Mouse (Mus musculus): ENCODE results near the gene Cdadc1.
"Not testable (repeated sequence)": the region's sequence is repeated elsewhere in the genome, so short reads cannot be mapped to it uniquely, and the experiment has no call there.

Gene Cdadc1

DNA sequence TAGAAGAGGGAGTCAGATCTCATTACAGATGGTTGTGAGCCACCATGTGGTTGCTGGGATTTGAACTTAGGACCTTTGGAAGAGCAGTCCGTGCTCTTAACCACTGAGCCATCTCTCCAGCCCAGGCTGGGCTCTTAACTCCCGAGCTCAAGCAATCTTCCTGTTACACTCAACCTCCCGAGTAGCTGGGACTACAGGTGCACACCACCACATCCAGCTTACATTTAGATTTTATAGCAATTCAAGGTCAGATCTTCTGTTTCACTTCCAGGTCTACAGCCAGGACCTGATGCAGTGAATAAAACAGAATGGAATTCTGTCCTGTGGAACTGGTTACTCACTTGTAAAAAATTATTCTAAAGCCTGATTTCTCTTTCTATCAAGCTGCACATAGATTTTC, 16.4 kb upstream of the Cdadc1 start:
- DNase-seq (ENCODE audit: inconsistent age in 2 of 2, low spot score in 1 of 2), result not testable (repeated sequence)

DNA sequence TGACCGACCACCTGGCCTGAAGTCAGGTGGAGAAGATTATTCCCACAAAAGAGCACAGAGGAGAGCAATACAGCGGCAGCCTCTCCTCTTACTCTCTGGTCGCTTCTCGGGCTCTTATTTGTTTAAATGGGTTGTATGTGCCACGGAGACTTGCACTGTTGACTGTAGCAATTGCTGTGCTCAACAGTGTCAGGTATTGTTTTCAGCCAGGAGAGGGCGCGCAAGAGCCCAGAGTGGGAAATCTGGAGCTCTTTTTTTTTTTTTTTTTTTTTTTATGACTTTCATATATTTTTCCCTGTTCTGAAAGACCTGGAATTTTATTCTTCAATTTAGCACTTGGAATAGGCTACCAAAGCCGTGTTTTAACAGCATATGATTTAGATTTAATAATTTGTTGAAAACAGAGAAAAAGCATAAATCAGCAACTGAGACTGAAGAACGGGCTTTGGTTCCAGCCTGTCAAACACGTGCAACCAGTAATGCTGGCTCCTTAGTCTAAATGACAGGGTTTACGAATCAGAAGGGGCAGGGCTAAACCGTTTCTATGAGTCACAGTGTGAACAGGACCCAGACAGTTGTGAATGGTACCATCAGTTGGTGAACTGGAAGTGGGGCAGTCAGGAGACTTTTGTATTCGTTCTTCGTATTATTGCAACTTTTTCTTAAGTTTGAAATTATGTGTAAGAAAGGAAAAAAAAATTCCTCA, 15.3 kb upstream of the Cdadc1 start:
- peak; percentile 50 to 86 for DNase-seq (ENCODE audit: inconsistent age in 2 of 2, low spot score in 1 of 2)

DNA sequence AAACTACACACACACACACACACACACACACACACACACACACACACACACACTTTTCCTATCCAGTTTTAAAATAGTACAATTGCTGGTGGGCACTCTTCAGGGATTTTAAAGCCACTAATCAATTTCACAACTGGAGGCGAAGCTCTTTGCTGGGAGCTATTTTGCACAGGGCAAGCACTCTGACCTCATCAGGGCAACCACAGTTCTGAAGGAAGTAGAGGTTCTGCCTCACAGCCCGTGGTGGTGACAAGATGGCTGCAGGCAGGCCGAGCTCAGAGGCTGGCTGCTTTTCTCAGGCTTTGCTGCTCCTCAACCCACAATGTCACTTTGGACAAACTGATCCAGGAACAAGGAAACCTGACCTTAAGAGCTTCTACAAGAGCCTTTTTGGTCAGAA, 9.3 kb upstream of the Cdadc1 start:
- no peak for DNase-seq (ENCODE audit: inconsistent age in 2 of 2, low spot score in 1 of 2)

DNA sequence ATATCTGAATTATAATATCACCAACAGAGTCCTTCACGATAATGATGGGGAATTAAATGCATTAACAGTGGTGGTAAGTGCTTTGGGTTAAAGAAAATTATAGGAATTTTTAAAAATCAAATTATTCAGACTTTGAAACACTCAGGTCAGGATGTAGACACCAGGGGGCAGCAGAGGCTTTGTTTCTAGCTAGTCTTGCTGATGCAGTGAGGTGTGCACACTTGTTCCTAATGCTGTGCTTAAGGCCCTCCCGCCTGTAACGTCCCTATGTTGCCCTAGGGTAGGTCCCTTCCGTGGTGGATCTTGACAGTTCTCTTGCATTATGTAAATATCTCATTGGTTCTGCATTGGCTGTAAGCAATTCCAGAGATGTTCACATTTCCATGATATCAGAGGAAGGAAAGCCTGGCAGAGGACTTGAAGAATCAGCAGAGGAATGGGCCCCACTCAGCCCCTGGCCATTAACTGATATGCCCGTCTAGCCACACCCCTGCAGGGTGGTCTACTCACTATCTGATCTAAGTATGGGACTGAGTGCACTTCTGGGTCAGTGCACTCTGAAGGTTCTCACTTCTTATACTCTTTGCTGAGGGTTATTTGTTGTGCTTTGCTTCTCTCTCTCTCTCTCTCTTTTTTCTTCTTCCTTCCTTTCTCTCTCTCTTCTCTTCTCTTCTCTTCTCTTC, 8.1 kb upstream of the Cdadc1 start:
- DNase-seq (ENCODE audit: inconsistent age in 2 of 2, low spot score in 1 of 2), result peak; percentile 47 to 88

DNA sequence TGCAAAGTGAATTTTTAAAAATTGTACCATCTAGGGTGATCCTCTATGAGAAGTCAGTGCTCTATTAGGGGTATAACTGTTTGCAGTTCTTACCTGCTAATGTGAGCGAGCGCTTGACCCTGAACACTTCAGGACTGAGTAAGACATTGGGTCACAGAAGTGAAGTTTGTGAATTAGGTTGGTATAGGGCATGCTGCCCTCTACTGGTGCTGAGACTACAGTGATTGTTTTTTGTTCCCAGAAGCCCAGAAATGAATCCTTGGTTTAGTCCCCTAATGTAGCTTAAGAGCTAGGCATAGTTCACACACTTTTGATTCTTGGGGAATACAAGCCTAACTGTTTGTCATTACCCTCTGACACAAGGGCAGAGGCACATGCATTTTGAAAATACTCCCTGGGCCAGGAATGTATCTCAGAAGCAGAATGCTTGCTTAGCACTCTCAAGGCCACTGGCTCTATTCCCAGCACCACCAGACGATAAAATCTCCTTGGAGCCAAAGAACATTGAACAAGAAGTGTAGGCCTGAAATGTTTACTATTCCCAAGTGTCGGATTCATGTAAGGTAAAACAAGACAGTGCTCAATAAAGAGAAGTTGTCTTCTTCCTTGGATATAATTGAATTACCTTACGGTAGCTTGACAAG, 6.4 kb upstream of the Cdadc1 start:
- DNase-seq (ENCODE audit: inconsistent age in 2 of 2, low spot score in 1 of 2), result peak; percentile 27 to 78

DNA sequence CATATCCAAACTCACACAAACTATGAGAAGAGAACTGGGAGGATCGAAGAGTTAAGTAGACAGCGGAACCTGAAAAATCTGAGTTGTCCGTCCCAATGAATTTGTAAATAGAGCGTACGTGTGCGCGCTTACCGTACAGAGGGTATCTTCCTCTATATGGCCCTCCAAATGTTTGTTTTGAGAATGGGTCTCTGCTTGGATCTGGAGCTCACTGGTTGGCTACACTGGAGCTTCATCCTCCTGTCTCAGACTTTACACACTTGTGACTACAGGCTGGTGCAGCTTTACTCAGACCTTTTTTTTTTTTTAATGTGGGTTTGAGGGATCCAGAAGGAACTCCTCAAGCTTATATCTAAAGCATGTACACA, 485 bp upstream of the Cdadc1 start:
- no peak for DNase-seq (ENCODE audit: inconsistent age in 2 of 2, low spot score in 1 of 2)

DNA sequence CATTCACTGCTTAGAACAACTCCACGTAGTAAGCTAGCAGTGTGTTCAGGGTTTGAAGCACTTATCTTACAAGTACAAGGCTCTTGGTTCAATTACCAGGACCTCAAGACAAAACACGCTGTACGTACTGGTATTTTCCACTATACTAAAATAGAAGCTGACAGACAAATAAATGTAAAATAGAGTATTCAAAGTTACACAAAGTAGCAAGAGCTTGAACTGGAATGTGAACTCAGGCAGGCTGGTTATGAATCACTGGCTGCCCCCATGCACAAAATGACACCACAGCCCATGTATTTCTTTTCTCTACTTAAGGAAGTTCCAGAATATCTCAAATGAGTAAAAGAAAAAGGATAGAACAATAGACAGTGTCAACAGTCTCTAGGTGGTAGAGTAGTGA, 2.8 kb downstream of the Cdadc1 start:
- no peak for DNase-seq (ENCODE audit: inconsistent age in 2 of 2, low spot score in 1 of 2)

DNA sequence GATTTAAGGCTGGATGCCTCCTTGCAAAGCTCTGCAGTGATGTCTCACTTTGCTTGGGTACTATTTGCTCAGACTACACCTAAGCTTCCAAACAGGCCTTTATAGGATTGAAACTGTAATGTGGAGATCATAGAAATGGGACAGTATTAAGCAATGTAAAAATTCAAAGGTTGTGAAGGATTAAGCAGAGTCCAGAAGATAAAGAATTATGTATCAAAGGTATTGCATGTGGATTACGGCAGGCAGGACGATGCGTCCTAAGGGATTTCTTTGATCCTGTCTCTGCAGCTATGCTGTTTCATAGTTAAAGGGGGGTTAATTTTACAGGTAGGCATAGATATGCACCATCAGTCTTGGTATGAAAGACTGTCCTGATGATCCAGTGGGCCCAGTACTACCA, 5.2 kb downstream of the Cdadc1 start:
- no peak for DNase-seq (ENCODE audit: inconsistent age in 2 of 2, low spot score in 1 of 2)

DNA sequence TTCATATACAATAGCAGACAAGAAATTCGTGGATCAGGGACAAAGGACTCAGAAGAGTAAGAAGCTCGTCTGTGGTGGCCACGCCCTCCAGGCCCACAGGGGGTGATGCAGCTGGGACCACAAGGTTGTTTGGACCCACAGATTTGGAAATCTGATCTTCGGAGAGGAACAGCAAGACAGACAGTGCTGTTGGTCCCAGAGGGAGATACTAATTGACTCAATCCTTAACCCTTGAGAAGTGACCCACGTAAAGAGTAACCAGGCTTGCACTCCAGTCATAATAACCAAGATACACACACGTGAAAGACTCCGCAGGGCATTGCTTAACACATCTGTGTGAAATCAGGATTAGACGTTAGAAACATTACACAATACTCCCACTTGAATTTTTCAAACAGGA, 5.9 kb downstream of the Cdadc1 start:
- DNase-seq (ENCODE audit: inconsistent age in 2 of 2, low spot score in 1 of 2), result no peak

DNA sequence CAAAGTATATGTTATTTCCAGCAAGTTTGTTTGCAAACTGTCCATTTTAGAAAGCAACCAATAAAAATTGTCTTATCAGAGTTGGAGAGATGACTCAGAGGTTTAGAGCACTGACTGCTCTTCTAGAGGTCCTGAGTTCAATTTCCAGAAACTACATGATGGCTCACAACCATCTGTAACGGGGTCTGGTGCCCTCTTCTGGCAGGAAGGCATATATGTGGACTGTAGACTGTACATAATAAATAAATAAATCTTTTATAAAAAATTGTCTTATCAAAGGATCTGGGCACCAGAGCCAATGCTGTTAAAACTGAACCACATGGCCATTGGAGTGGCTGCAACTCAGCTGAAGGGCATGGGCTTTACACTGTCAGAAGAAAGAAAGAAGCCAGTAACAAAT, 7.1 kb downstream of the Cdadc1 start:
- peak; percentile 28 to 63 for DNase-seq (ENCODE audit: inconsistent age in 2 of 2, low spot score in 1 of 2)

DNA sequence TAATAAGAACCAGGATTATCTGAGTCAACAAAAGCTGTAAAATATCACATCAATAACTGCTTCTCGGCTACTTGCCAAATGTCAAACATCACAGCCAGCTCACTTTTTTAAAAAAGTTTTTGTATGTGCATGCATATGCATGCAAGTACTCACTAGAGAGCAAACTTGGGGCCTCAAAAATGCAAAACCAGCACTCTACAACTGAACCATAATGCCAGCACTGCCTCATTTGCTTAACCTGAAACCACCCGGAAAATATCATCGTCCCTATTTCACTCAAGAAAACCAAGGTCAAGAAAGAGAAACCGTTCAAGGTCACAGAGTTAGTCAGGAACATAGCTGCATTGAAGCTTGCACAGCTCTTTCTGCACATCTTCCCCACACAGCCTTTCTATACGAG, 21.4 kb downstream of the Cdadc1 start:
- DNase-seq (ENCODE audit: inconsistent age in 2 of 2, low spot score in 1 of 2), result peak in 1 of 2 experiments; percentile 40

DNA sequence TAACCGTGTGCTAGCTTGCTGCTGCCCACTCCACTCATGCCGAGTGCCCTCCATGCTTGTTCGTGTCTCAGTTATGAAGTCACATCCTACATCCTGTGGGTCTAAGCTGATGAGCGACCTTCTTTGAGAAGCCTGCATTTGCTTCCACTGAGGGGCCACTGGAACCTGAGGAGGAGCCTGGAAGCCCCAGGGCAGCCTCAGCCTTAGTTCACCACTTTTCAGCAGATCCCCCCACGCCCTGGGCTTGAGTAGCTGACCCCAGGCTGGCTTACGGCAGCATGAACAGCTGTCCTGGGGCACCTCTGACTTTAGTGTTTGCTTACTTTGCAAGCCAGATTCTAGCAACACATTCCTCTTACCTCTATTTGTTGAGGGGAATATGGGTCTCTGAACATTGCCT, 31.0 kb downstream of the Cdadc1 start:
- DNase-seq (ENCODE audit: inconsistent age in 2 of 2, low spot score in 1 of 2), result no peak

DNA sequence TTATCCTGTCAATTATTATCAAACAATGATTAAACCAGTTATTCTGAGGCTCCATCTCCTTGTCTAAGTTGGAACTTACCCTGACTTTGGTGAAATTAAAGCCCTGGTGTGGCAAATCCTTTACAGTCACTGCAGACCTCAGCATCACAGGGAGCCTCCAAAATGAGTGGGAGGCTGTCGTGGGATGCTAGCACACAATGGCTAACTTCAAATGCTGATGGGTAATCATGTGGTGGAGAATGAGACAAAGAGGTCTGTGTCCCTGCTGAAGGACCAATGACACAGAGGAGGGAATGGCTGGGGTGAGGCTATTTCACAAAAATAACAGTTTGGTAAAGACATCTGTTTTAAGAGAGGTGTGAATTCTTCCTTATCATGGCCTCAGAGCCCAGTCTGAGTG, 39.9 kb downstream of the Cdadc1 start:
- no peak for DNase-seq (ENCODE audit: inconsistent age in 2 of 2, low spot score in 1 of 2)

DNA sequence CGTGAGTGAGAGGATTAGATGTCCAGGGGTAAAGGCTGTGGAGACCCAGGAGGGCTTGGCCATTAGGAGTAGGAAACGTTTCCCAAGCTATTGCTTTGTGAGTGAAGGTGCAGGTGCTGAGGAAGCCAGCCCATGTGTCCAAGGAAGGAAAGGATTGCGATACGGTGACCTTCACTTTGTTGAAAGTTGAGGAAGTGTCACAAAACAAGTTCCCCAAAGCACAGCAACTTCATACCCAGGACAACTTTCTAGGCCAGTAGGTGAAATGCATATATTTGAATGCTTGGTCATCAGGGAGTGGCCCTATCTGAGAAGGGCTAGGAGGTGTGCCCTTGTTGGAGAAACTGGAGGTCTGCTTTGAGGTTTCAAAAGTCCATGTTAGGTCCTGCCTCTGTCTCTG, 40.7 kb downstream of the Cdadc1 start:
- no peak for DNase-seq (ENCODE audit: inconsistent age in 2 of 2, low spot score in 1 of 2)

DNA sequence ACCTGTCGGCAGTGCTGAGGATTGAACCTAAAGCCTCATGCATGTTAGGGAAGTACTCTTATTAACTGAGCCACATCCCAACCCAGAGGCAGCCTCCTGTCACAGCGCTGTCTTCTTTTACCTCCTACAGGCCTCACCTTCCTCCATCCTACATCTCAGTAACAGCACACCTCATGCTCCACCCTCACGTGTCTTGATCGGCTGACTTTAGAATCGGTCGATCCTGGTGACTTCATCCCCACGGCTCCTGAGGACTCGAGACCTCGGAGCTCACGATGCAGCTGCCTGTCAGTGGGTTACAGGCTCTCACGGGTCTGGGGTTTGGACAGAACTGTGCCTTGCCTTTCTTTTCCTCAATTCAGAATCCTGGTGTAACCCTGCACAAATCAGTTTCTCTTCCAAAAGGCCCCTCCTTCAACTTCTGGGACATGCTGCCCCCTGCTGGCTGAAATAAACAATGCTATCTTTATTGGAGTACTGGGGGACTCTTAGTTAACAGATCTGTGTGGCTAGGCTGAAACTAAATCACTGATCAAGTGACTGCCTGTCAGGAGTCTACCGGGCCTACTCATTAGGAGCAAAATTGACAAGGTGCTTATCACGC, 41.7 kb downstream of the Cdadc1 start:
- DNase-seq (ENCODE audit: inconsistent age in 2 of 2, low spot score in 1 of 2), result peak; percentile 64 to 94

DNA sequence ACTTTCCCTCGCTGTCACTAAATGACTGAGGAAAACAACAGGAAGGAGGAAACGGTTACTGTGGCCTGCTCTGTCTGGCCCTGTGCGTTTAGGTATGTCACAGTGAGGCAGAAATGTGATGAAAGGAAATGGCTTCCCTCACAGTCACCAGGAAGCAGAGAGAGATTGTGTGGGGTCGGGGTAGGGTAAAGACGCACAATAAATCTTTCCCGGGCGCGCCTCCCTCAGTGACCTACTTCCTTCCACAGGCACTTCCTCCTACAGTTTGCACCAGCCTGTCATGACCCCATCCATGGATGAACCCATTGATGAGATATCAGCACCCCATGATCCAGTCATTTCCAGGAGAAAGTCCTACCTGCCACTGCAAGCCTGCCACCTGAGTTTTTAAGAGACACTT, 42.7 kb downstream of the Cdadc1 start:
- no peak for DNase-seq (ENCODE audit: inconsistent age in 2 of 2, low spot score in 1 of 2)

DNA sequence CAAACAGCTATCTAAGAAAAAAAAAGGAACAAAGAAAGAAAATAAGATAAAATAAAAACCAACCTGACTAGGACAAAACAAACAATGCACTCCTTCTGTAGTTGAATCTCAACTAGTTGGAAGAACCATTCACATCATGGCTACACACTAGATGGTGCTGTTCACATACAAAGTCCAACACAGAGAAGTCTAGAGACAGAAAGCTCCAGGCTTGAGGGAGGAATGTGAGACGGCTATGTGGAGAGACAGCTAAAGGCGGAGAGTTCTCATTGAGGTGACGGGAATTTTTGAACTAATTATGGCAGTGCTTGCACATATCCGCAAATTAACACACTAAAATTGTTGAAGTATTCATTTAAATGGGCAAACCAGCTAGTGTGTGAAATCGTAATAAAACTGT, 43.7 kb downstream of the Cdadc1 start:
- no peak for DNase-seq (ENCODE audit: inconsistent age in 2 of 2, low spot score in 1 of 2)

DNA sequence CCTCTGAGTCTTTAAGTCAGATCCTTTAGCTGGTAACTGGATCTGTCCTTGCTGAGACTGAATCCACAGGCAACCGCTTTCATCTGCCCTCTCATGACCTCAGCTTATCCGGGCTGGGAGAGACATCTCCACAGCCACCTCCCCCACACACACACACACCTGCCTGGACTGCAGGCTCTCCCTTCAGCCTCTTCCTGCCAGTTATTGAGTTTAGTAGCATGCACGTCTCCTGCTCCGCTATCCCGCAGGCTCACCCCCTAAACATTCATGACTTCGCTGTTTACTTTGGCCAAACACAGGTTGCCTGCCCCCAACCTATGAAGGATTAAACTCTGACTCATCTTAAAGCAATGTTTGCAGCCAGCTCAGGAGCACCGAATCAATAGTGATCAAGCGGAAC, 45.8 kb downstream of the Cdadc1 start:
- no peak for DNase-seq (ENCODE audit: inconsistent age in 2 of 2, low spot score in 1 of 2)

DNA sequence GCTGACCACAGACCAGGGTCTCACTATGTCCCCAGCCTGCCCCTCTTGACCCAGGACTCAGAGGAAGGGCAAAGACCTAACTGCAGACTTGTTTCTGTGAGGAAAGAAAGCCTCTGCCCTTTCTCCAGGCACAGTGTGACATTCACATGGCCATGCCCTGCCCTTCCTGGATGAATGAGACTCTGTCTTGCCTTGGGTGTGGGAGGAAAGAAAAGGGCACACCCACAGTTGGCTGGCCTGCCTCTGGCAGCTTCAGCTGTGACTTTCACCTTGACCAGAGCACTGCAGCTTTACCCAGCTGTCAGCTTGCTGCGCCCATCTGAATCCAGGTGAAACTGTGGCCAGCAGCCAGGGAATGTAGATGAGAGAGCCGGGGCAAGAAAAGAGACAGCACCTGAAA, 46.9 kb downstream of the Cdadc1 start:
- DNase-seq (ENCODE audit: inconsistent age in 2 of 2, low spot score in 1 of 2), result peak; percentile 41 to 69

DNA sequence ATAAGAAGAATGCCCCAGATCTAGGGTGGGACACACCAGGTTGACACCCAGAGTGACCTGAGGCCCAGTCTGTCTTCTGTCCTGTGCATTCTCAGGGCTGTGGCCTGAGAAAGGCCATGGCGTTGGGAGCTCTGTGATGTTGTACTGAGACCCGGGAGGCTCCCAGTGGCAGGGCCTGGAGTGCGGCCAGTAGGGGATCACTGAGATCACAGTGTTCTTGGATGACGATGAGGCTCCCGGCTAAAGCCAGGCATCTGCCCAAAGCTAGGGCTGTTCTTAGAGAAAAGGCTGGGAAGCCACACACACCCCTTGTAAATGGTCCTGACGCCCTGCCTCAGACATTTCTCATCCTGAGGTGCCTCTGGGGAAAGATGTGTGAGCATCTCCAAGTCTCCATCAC, 48.7 kb downstream of the Cdadc1 start:
- DNase-seq (ENCODE audit: inconsistent age in 2 of 2, low spot score in 1 of 2), result peak; percentile 77 to 90

DNA sequence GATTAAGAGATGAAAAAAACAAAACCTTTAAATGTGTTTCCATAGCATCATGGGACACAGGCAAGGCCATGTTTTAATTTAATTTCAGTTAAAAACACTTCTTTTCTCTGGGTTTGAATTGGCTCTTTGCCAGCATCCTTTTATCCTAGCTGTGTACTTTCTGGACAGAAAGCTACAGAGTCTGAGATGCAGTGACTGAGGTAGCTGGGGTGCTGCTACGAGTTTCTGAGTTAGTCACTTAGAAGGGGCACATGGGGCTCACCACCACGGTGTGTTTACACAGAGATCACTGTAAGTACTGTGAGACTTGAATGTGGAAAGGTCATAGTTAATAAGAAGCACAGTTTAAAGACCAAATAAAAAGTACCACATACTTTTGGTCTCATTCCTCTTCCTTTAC, 49.2 kb downstream of the Cdadc1 start:
- DNase-seq (ENCODE audit: inconsistent age in 2 of 2, low spot score in 1 of 2), result peak in 1 of 2 experiments; percentile 41

DNA sequence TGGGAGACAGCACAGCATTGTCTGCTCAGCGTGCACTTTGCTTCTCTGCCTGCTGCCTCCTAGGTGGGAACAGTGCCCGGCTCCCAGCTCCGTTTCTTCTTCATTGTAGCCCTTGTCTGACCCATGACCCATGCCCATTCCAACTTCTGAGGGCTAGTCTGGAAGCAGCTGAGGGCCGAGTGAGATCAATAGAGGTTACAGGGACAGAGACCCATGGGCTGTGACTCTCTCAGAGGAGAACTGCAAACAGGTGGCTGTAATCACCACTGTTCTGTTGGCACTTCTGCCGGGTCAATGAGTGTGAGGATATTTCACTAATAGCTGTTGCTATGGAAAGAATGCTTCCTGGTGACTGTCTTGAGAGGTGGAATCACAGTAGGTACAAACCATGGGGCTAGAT, 50.2 kb downstream of the Cdadc1 start:
- DNase-seq (ENCODE audit: inconsistent age in 2 of 2, low spot score in 1 of 2), result no peak

Measured in adrenal gland, adult (tissue).